Mouse (Mus musculus) heart, postnatal 10 days (tissue): ENCODE data around the gene Thbs1. TPM values are rescaled to one million over a fixed set of nuclear protein-coding genes. Genes with fewer than 3 reads are reported as not detected.

Experiments
- DNase-seq, 2 experiments: peaks; one replicate each; pipeline ENCODE4 v3.0.0; 2021
- intact Hi-C: fragments of 180-260 bp; cut with DNase I; formaldehyde crosslinking; loops from one replicate; pipeline ENCODE4 v1.15.1; 2025
- total RNA-seq, 2 experiments: library from RNA; stranded (reverse); gene quantifications; 2 replicates each; pipeline ENCODE4 v1.2.3; 2021

Thbs1 gene
- total RNA-seq, 2 experiments from 2014 or later = 35.1 to 37.0 TPM

- DNase-seq = peak in 1 of 2 experiments; percentile 21
- intact Hi-C loops = loop anchor here (5.0 to 10.0 kb wide), 3 partner anchors 71 to 656 kb away; no protein-coding TSS in a partner anchor
Measured at GRCm38 (mm10) chr2:118112846-118113479, 1.3 kb downstream of the Thbs1 start.

- DNase-seq = peak; percentile 41 to 59
- intact Hi-C loops = loop anchor here (5.0 to 10.0 kb wide), 3 partner anchors 72 to 657 kb away; no protein-coding TSS in a partner anchor
Measured at GRCm38 (mm10) chr2:118113808-118114524, 2.3 kb downstream of the Thbs1 start.

- DNase-seq = no peak
- intact Hi-C loops = loop anchor here (5.0 to 10.0 kb wide), 3 partner anchors 72 to 657 kb away; no protein-coding TSS in a partner anchor
Measured at GRCm38 (mm10) chr2:118114671-118115070, 3.0 kb downstream of the Thbs1 start.

- intact Hi-C loops = loop anchor here (10.0 kb wide), 1 partner anchor 481 kb away; no protein-coding TSS in a partner anchor
- no peak for DNase-seq
Measured at GRCm38 (mm10) chr2:118115647-118116046, 4.0 kb downstream of the Thbs1 start.

GRCm38 (mm10) chr2:118116180-118116579, 4.5 kb downstream of the Thbs1 start:
- DNase-seq = no peak
- intact Hi-C loops = loop anchor here (10.0 kb wide), 1 partner anchor 481 kb away; no protein-coding TSS in a partner anchor

GRCm38 (mm10) chr2:118116754-118117290, 5.1 kb downstream of the Thbs1 start:
- intact Hi-C loops = loop anchor here (10.0 kb wide), 1 partner anchor 482 kb away; no protein-coding TSS in a partner anchor
- no peak for DNase-seq

GRCm38 (mm10) chr2:118117401-118117800, 5.7 kb downstream of the Thbs1 start:
- DNase-seq = no peak
- intact Hi-C loops = loop anchor here (10.0 kb wide), 1 partner anchor 483 kb away; no protein-coding TSS in a partner anchor

GRCm38 (mm10) chr2:118118045-118118444, 6.4 kb downstream of the Thbs1 start:
- DNase-seq = no peak
- intact Hi-C loops = loop anchor here (10.0 kb wide), 1 partner anchor 483 kb away; no protein-coding TSS in a partner anchor

GRCm38 (mm10) chr2:118118515-118118914, 6.8 kb downstream of the Thbs1 start:
- intact Hi-C loops = loop anchor here (10.0 kb wide), 1 partner anchor 484 kb away; no protein-coding TSS in a partner anchor

GRCm38 (mm10) chr2:118119684-118120083, 8.0 kb downstream of the Thbs1 start:
- intact Hi-C loops = loop anchor here (10.0 kb wide), 1 partner anchor 485 kb away; no protein-coding TSS in a partner anchor
- DNase-seq = no peak

More at GRCm38 (mm10) chr2:118118515-118118914, 6.8 kb downstream of the Thbs1 start:
- DNase-seq = no peak

GRCm38 (mm10) chr2:118120095-118120494, 8.4 kb downstream of the Thbs1 start:
- intact Hi-C loops = no loop called here
- DNase-seq = no peak

GRCm38 (mm10) chr2:118120751-118121150, 9.1 kb downstream of the Thbs1 start:
- intact Hi-C loops = no loop called here
- DNase-seq = no peak

GRCm38 (mm10) chr2:118122291-118122690, 10.6 kb downstream of the Thbs1 start:
- DNase-seq = no peak
- intact Hi-C loops = no loop called here

GRCm38 (mm10) chr2:118123743-118124142, 12.1 kb downstream of the Thbs1 start:
- no peak for DNase-seq
- intact Hi-C loops = no loop called here

- no peak for DNase-seq
- intact Hi-C loops = no loop called here
Measured at GRCm38 (mm10) chr2:118124437-118124836, 12.8 kb downstream of the Thbs1 start.

GRCm38 (mm10) chr2:118125211-118125939, 13.7 kb downstream of the Thbs1 start:
- intact Hi-C loops = no loop called here
- DNase-seq = no peak

- intact Hi-C loops = no loop called here
- DNase-seq = no peak
Measured at GRCm38 (mm10) chr2:118125943-118126470, 14.3 kb downstream of the Thbs1 start.

GRCm38 (mm10) chr2:118127516-118128288, 16.0 kb downstream of the Thbs1 start:
- no peak for DNase-seq
- intact Hi-C loops = no loop called here

GRCm38 (mm10) chr2:118128313-118128712, 16.6 kb downstream of the Thbs1 start:
- no peak for DNase-seq
- intact Hi-C loops = no loop called here
